Mouse (Mus musculus) left cerebral cortex, adult 9 months (tissue): ENCODE results near the gene Steap4.
"Not testable (repeated sequence)": the region's sequence is repeated elsewhere in the genome, so short reads cannot be mapped to it uniquely, and the experiment has no call there.

Experiments
- DNase-seq, 2 experiments: peaks; one replicate each; pipeline ENCODE4 v3.0.0; 2022; ENCODE audit warnings: low spot score in 2 of 2

Gene Steap4

GRCm38 (mm10) chr5:7988415-7988814 is 28.2 kb downstream of the Steap4 start:
- no peak for DNase-seq

GRCm38 (mm10) chr5:7991631-7992030 is 31.4 kb downstream of the Steap4 start:
- DNase-seq = not testable (repeated sequence)

DNA sequence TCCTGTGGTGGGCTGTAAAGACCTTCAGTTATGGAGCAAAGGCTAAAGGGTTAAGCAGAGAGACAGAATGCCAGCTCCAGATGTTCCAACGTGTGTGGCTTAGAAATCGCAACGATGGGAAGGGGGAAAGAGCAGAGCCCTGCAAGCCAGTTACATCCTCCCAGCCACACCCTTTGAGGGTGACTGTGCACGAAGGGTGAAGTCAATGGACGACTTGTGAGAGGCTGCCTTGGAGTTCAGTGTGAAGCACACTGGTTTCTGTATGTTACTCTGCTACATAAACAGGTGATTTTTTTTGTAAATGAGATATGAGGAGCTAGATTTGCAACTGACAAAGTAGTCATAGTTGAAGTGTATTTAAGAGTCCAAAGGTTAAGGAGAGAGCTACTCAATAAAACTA is 33.5 kb downstream of the Steap4 start:
- no peak for DNase-seq

DNA sequence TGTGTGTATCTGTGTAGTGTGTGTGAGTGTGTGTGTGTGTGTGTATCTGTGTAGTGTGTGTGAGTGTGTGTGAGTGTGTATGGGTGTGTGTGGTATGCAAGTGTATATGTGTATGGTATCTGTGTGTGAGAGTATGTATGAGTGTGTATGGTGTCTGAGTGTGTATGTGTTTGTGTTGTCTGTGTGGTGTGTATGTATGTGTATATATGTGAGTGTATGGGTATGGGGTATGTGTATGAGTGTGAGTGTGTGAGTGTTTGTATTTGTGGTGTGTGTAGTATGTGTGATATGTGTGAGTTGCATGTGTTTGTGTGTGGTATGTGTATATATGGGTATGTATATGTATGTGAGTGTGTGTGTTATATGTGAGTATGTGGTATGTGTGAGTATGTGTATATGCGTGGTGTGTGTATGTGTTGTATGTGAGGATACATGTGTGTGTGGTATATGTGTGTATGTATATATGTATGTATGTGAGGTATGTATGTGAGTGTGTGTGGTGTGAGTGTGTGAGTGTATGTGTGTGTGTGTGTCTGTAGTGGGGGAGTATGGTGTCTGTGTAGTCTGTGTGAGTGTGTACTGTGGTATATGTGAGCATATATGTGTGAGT is 35.1 kb downstream of the Steap4 start:
- DNase-seq = no peak

- no peak for DNase-seq
Measured at GRCm38 (mm10) chr5:7996401-7997044, 36.3 kb downstream of the Steap4 start.

- no peak for DNase-seq
Measured at GRCm38 (mm10) chr5:7997086-7997485, 36.8 kb downstream of the Steap4 start.

- DNase-seq = peak in 1 of 2 experiments; percentile 14
Measured at GRCm38 (mm10) chr5:8000466-8000865, 40.2 kb downstream of the Steap4 start.

DNA sequence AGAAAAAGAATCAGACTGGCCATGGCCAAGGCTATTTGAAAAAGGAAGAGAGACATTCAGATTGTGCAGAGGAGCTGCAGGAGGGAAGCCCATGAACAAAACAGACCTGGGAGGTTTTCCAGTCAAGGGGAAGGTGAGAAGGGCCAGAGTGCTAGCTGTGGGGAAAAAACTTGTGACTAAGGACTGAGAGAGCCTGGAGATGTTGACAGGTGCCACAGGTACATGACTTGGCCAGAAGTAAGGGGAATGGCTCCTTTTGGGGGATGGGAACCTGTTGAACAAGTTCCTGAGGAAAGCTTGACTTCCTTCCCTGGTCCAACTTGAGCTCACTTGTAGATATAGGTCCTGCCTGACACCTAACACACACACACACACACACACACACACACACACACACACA is 42.6 kb downstream of the Steap4 start:
- no peak for DNase-seq

DNA sequence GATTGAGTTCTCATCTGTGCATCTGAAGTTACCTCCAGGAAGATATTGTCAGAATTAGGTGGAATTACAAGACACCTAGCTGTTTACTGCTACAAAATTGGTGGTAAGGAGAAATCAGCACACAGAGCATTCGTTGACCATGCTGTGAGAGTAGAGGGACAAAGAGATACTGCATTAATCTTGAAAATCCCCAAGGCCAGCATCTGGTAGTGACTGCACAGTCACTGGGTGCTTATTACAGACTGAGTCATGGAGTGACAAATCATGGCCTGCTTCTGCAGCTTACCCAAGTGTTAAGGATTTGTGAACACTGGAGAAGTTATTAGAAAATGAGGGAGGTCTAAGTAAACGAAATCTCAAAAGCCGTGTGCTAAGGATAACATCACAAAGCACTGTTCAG is 53.0 kb downstream of the Steap4 start:
- no peak for DNase-seq
